18 mouse cellular contexts compared by ENCODE assay signal in genomic region chr7:145215476-145215875, GRCm38 (mm10). TPM values are rescaled to one million over a fixed set of nuclear protein-coding genes. Genes with fewer than 3 reads are reported as not detected.
DNase-seq lines count a peak whose midpoint lies in the region; ATAC-seq and TF ChIP-seq lines count a peak whose summit lies in the region.
"Had no signal": no experiment of that assay in that cellular context is flagged by ENCODE, and none has a peak within 500 bp of the region (broad histone marks: within the 10 kb centered on the region; RNA-seq: fewer than 3 reads in every experiment).

No protein-coding gene starts in this region.

- WGBS in limb, embryonic 10.5 days = 92% methylated on average over 4 of the region's 4 CpGs
- WGBS in stomach, postnatal 0 days = 86% methylated on average over 4 of the region's 4 CpGs

- in situ Hi-C loops in Patski (cut with MboI; ENCODE audit: low pct_unique_long_range_greater_than_20kb) = no loop called here

- no peak overlapping the region for H3K4me3 ChIP-seq in layer of hippocampus, adult 2 months
- H3K4me3 ChIP-seq in C2C12 (ENCODE audit: insufficient read depth, poor library complexity, severe bottlenecking) = no peak overlapping the region
- no peak overlapping the region for H3K4me3 ChIP-seq in limb, embryonic 10.5 days
- no peak overlapping the region for H3K4me3 ChIP-seq in stomach, postnatal 0 days (ENCODE audit: low read depth, low read length)
- H3K4me3 ChIP-seq: forebrain, embryonic 15.5 days; left cerebral cortex, adult 2 months; limb, embryonic 13.5 days; megakaryocyte, embryonic 14.5 days had no signal

- H3K4me2 ChIP-seq in stomach, postnatal 0 days (replicated peaks; ENCODE audit: low read depth) = no peak overlapping the region
- H3K4me2 ChIP-seq: forebrain, embryonic 15.5 days; limb, embryonic 13.5 days had no signal

- no peak overlapping the region for H3K9ac ChIP-seq in stomach, postnatal 0 days (ENCODE audit: low read length)
- H3K9ac ChIP-seq: forebrain, embryonic 15.5 days had no signal

- ATAC-seq in Patski = peak; percentile 24
- no peak for ATAC-seq in stomach, postnatal 0 days (ENCODE audit: low FRiP score, low TSS enrichment)
- ATAC-seq: forebrain, embryonic 15.5 days; hindbrain, embryonic 16.5 days had no signal

- no peak overlapping the region for H3K27ac ChIP-seq in layer of hippocampus, adult 2 months
- peak overlapping the region; percentile 36 for H3K27ac ChIP-seq in limb, embryonic 10.5 days
- no peak overlapping the region for H3K27ac ChIP-seq in stomach, postnatal 0 days (replicated peaks)
- H3K27ac ChIP-seq: forebrain, embryonic 15.5 days; left cerebral cortex, adult 2 months had no signal

- peak; percentile 41 for DNase-seq in layer of hippocampus, adult 9-11 months
- DNase-seq in layer of hippocampus, adult 2 months (ENCODE audit: low spot score in 2 of 2) = no peak
- no peak for DNase-seq in Patski (ENCODE audit: low read depth, low spot score)
- no peak for DNase-seq in limb, embryonic 10.5 days (ENCODE audit: low spot score)
- DNase-seq in stomach, postnatal 0 days (ENCODE audit: low spot score) = no peak
- DNase-seq in gastrocnemius, postnatal 25 days = no peak
- DNase-seq: adrenal gland, adult 8-10 months; cerebellum, adult 9-11 months; kidney, adult 9 months; right cerebral cortex, adult 18-20 months had no signal

- CTCF ChIA-PET in Patski (lab: Charles Lee) = interaction anchor here (1.5 to 1.8 kb wide), 4 partner anchors 39 to 276 kb away, joined by 3 to 4 read pairs (median 4); partner anchors contain the start of gene Ccnd1

- POLR2A ChIA-PET in Patski (lab: Charles Lee) = interaction anchor here (0.9 to 1.9 kb wide), 2 partner anchors 15 to 17 kb away, joined by 3 to 4 read pairs; no protein-coding TSS in a partner anchor

- H3K9me3 ChIP-seq in limb, embryonic 10.5 days (replicated peaks) = no peaks in the 10 kb centered on the region
- no peaks in the 10 kb centered on the region for H3K9me3 ChIP-seq in stomach, postnatal 0 days (ENCODE audit: control insufficient read depth, low read length)
- H3K9me3 ChIP-seq: forebrain, embryonic 15.5 days; limb, embryonic 13.5 days had no signal

- H3K79me2 ChIP-seq in C2C12 (ENCODE audit: control insufficient read depth, insufficient read depth) = no peaks in the 10 kb centered on the region

- TF ChIP-seq EP300 in stomach, postnatal 0 days (optimal IDR thresholded peaks at IDR 0.05) = no peak

- no peak overlapping the region for H3ac ChIP-seq in C2C12 (ENCODE audit: control insufficient read depth, insufficient read length, low read depth)

- H3K27me3 ChIP-seq in C2C12 (ENCODE audit: control insufficient read depth, insufficient read depth, insufficient read length) = no peaks in the 10 kb centered on the region
- no peaks in the 10 kb centered on the region for H3K27me3 ChIP-seq in Patski
- no peaks in the 10 kb centered on the region for H3K27me3 ChIP-seq in limb, embryonic 10.5 days (ENCODE audit: low read depth, poor library complexity, severe bottlenecking)
- H3K27me3 ChIP-seq in stomach, postnatal 0 days (ENCODE audit: control insufficient read depth, insufficient read depth, low read length) = no peaks in the 10 kb centered on the region
- H3K27me3 ChIP-seq: forebrain, embryonic 15.5 days; limb, embryonic 13.5 days had no signal

- H3K79me3 ChIP-seq in C2C12 (ENCODE audit: low read depth) = no peaks in the 10 kb centered on the region

- TF ChIP-seq CTCF in layer of hippocampus, adult 2 months (conservative IDR thresholded peaks at IDR 0.05) = no peak
- TF ChIP-seq CTCF in C2C12 (IDR thresholded peaks at IDR 0.05; ENCODE audit: control insufficient read depth, insufficient read depth, insufficient read length) (no peak), Patski (IDR thresholded peaks at IDR 0.05) (no peak)
- no peak for TF ChIP-seq CTCF in stomach, postnatal 0 days (IDR thresholded peaks at IDR 0.05; ENCODE audit: low read depth)

- no peaks in the 10 kb centered on the region for H3K36me3 ChIP-seq in C2C12 (ENCODE audit: control insufficient read depth, insufficient read depth)
- no peaks in the 10 kb centered on the region for H3K36me3 ChIP-seq in limb, embryonic 10.5 days
- H3K36me3 ChIP-seq in stomach, postnatal 0 days (ENCODE audit: control insufficient read depth, insufficient read depth, low read length) = no peaks in the 10 kb centered on the region
- H3K36me3 ChIP-seq: forebrain, embryonic 15.5 days; limb, embryonic 13.5 days had no signal

- H3K4me1 ChIP-seq in limb, embryonic 10.5 days = peaks cover 39% of the 10 kb centered on the region
- H3K4me1 ChIP-seq in stomach, postnatal 0 days (replicated peaks; ENCODE audit: control insufficient read depth, insufficient read depth) = no peaks in the 10 kb centered on the region

TF ChIP-seq in C2C12, 6 proteins besides CTCF, POLR2A, EP300 and RAD21:
- TF ChIP-seq CEBPB (IDR thresholded peaks at IDR 0.05; ENCODE audit: low read depth) (peak; percentile 97), MYOD1 (IDR thresholded peaks at IDR 0.05; ENCODE audit: control insufficient read depth, insufficient read length, low read depth) (peak; percentile 6), USF1 (IDR thresholded peaks at IDR 0.05; ENCODE audit: low read depth) (no peak), FOSL1 (IDR thresholded peaks at IDR 0.05; ENCODE audit: insufficient read depth, low read length, poor library complexity, severe bottlenecking) (no peak), MAX (IDR thresholded peaks at IDR 0.05) (peak; percentile 66)

RNA-seq across cellular contexts. Expression of gene 1810010D01Rik, which starts 7.6 kb away (rescaled TPM):
- 1 to 10 TPM in 1 of 2 experiments, under 1 TPM in 1; 0.42 to 1.6 TPM for total RNA-seq in layer of hippocampus, adult 2 months (2021)
- polyA plus RNA-seq in C2C12 (2012; fragmentation: generic; extraction: Trizol) = not detected
- polyA plus RNA-seq in Patski (2021) = not detected
- polyA plus RNA-seq in limb, embryonic 10.5 days (2016; fragmentation: Nextera tagmentation; extraction: Ambion mirVana) = 0.33 TPM in 1 of 2 replicates, not detected in the other
- polyA plus RNA-seq in stomach, postnatal 0 days (2015; fragmentation: Nextera tagmentation; extraction: Ambion mirVana) = 111 and 135 TPM in 2 replicates
- not detected for total RNA-seq in gastrocnemius, postnatal 25 days (2021)
- total RNA-seq: gastrocnemius, adult 18-20 months had no signal
- polyA plus RNA-seq: heart, embryonic 14.5 days; hindbrain, embryonic 16.5 days had no signal

Comparison
In these comparisons a context has a peak if more than half of its experiments do, and no peak if none do; other contexts are left out.
1. RNA of gene 1810010D01Rik, which starts 7.6 kb away (polyA plus RNA-seq): 111 to 135 TPM in stomach, postnatal 0 days; 0.33 TPM in limb, embryonic 10.5 days, not detected in Patski (single experiment) and not detected in C2C12 (single experiment); every median in the first group is over 10 times any median in the second.